Mouse (Mus musculus) liver, embryonic 14.5 days (tissue): Measurements from ENCODE around the gene Nfx1.

Source experiments
- CTCF ChIP-seq: IDR thresholded peaks from 2 replicates; pipeline ENCODE4 v1.5.1; 2016; ENCODE audit warnings: antibody characterized with exemption, low read depth, control low read depth
- EP300 ChIP-seq: IDR thresholded peaks from 2 replicates; pipeline ENCODE4 v1.6.1; 2016; ENCODE audit warnings: antibody characterized with exemption, low read depth

DNA sequence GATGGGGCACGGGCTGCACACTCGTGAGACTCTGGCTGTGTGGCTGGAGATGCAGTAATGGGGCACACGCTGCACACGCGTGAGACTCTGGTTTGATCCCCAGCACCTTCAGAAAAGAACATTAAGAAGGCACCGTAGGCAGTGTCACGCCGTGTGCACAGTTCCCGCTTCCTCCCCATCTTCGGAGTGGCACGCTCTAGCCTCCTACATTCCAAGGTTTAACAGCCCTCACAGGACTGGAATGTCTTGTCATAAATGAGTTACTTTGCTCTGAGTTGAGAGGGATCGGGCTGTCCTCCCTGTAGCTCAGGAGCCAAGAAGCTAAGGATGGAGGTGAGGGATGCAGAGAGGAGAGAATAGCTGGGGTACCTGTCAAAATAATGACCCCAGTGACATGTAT lies 72.2 kb downstream of the Nfx1 start:
- TF ChIP-seq CTCF (no peak), EP300 (no peak)
